Mouse (Mus musculus): ENCODE data around the gene H2-T24. TPM values are rescaled to one million over a fixed set of nuclear protein-coding genes. Genes with fewer than 3 reads are reported as not detected.
"Not testable (repeated sequence)": the region's sequence is repeated elsewhere in the genome, so short reads cannot be mapped to it uniquely, and the experiment has no call there.

H2-T24 gene
- polyA plus RNA-seq, 1 experiment from 2014 or later: 7.8 TPM

DNA sequence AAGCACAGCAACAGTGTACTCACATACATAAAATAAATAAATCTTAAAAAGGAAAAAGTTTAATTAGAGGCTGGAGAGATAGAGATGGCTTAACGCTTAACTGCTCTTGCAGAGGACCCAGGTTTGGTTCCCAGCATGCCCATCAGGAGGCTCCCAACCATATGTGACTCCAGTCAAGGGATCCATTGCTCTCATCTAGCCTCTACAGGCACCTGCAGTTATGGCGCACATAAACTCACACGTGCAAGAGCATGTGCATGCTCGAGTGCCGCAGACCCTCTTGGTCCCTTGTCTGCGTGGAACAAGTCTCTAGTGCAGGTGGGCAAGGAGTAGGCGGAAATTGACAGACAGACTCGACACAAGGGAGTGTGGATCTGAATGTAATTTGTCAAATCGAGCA lies 1.7 kb upstream of the H2-T24 start:
- peaks cover 4% of the 10 kb centered on the region for H3K4me1 ChIP-seq (replicated peaks)
- no peak overlapping the region for H3K27ac ChIP-seq
- no peaks in the 10 kb centered on the region for H3K36me3 ChIP-seq
- ATAC-seq: no peak
- no peak overlapping the region for H3K4me3 ChIP-seq (replicated peaks)
- no peaks in the 10 kb centered on the region for H3K27me3 ChIP-seq
- no peak overlapping the region for H3K9ac ChIP-seq (replicated peaks)
- H3K9me3 ChIP-seq: no peaks in the 10 kb centered on the region
- 92% methylated on average over 9 of the region's 9 CpGs for WGBS
- no peak overlapping the region for H3K4me2 ChIP-seq (replicated peaks)

DNA sequence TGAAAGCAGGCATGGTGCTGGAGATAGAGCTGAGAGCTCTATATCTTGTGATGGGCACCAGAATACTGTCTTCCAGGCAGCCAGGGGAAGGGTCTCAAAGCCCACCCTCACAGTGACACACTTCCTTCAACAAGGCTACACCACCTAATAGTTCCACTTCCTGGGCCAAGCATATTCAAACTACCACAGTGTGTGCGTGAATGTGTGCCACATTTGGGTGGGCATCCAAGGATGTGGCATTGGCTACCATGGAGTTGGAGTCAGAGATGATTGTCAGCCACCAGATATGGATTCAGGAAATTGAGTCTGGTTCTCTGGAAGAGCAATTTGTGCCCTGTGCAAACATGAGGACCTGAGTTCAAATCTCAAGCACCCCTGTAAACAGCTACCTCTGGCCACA lies 949 bp upstream of the H2-T24 start:
- H3K9ac ChIP-seq (replicated peaks): no peak overlapping the region
- H3K9me3 ChIP-seq: no peaks in the 10 kb centered on the region
- H3K27me3 ChIP-seq: no peaks in the 10 kb centered on the region
- H3K4me1 ChIP-seq (replicated peaks): peaks cover 4% of the 10 kb centered on the region
- no peaks in the 10 kb centered on the region for H3K36me3 ChIP-seq
- H3K4me2 ChIP-seq (replicated peaks): no peak overlapping the region
- no peak overlapping the region for H3K27ac ChIP-seq
- H3K4me3 ChIP-seq (replicated peaks): no peak overlapping the region
- 97% methylated on average over 1 of the region's 1 CpGs for WGBS
- no peak for ATAC-seq

DNA sequence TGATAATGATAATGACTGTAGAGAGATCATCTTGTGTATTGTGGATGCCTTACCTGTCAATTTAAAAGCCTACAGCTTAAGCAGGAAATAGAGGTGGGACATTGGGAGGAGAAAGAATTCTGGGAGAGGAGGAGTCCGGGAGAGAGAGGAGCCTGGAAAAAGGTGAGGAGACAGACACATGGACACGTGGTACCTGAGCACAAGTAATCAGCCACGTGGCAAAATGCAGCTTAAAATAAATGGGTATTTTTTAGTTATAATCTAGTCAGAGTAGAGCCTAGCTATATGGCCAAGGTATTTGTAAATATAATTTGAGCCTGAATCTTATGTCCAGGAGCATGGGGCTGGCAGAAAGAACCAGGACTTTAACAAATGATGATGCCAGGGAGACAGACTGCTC lies 841 bp downstream of the H2-T24 start:
- H3K4me3 ChIP-seq (replicated peaks): no peak overlapping the region
- H3K4me2 ChIP-seq (replicated peaks): no peak overlapping the region
- H3K9ac ChIP-seq (replicated peaks): no peak overlapping the region
- WGBS: 78% methylated on average over 3 of the region's 3 CpGs
- H3K27ac ChIP-seq: no peak overlapping the region
- ATAC-seq: no peak
- peaks cover 13% of the 10 kb centered on the region for H3K36me3 ChIP-seq
- H3K27me3 ChIP-seq: no peaks in the 10 kb centered on the region
- peaks cover 4% of the 10 kb centered on the region for H3K4me1 ChIP-seq (replicated peaks)
- no peaks in the 10 kb centered on the region for H3K9me3 ChIP-seq

DNA sequence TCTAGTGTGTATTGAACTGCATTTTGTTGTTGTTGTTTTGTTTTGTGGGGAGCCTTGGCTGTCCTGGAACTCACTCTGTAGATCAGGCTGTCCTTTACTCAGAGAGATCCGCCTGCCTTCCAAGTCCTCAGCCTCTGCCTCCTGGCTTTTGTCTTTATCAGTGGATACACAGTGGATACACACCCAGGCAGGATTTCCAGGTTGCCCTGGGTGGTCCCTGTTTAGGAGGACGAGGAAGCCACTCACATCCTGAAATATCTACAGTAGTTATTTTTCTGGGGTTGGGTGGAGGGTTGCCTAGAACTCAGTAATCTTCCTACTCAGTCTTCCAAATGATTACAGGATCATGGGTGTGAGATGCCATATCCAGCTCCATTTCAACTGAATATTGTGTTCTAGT lies 1.4 kb downstream of the H2-T24 start:
- H3K27me3 ChIP-seq: no peaks in the 10 kb centered on the region
- H3K9ac ChIP-seq (replicated peaks): no peak overlapping the region
- no peak for ATAC-seq
- 77% methylated on average over 2 of the region's 2 CpGs for WGBS
- no peak overlapping the region for H3K4me2 ChIP-seq (replicated peaks)
- H3K36me3 ChIP-seq: peaks cover 18% of the 10 kb centered on the region
- peaks cover 4% of the 10 kb centered on the region for H3K4me1 ChIP-seq (replicated peaks)
- no peak overlapping the region for H3K4me3 ChIP-seq (replicated peaks)
- no peak overlapping the region for H3K27ac ChIP-seq
- no peaks in the 10 kb centered on the region for H3K9me3 ChIP-seq

DNA sequence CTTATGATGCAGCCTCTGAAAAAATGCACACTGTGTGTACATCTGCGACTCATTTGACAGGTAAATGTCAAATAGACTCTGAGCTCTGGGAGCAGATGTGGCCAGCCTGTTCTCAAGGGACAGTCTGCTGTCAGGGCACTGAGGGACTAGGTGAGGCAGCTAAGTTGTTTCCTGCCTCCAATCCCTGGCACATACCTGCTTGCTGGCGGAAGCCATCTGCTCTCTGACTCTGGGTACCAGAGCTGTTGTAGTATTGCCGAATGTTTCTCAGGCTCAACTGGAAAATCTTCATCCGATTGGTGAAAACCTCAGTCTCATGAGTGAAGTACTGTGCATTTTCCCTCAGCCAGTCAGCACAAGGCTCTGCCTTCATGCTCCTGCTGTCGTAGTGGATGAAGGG lies 3.3 kb downstream of the H2-T24 start:
- Histone ChIP-seq H3K9me3 (no peaks in the 10 kb centered on the region), H3K9ac (replicated peaks) (no peak overlapping the region), H3K27me3 (no peaks in the 10 kb centered on the region), H3K27ac (no peak overlapping the region), H3K4me1 (replicated peaks) (peaks cover 4% of the 10 kb centered on the region), H3K4me3 (replicated peaks) (no peak overlapping the region), H3K36me3 (peaks cover 18% of the 10 kb centered on the region), H3K4me2 (replicated peaks) (no peak overlapping the region)
- no peak for ATAC-seq
- WGBS: 95% methylated on average over 5 of the region's 5 CpGs

DNA sequence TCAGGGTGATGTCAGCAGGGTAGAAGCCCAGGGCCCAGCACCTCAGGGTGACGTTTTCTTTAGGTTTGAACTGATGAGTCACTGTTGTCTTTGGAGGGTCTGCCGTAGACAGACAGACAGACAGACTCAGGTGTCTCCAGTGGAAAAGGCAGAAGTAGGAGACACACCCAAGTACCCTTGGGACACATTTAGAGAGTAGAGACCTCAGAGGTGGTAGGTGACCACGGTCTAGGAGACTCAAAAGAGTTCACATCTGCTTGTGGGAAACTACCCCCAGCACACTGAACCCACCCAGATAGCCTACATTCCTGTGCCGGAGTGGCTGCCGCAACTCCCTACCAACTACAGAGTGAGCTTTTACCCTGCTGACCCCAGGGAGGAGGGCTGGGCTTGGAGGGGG lies 5.4 kb downstream of the H2-T24 start:
- WGBS: 94% methylated on average over 5 of the region's 5 CpGs
- H3K4me3 ChIP-seq (replicated peaks): no peak overlapping the region
- peaks cover 18% of the 10 kb centered on the region for H3K36me3 ChIP-seq
- H3K27me3 ChIP-seq: no peaks in the 10 kb centered on the region
- H3K27ac ChIP-seq: no peak overlapping the region
- no peak overlapping the region for H3K9ac ChIP-seq (replicated peaks)
- no peaks in the 10 kb centered on the region for H3K9me3 ChIP-seq
- no peaks in the 10 kb centered on the region for H3K4me1 ChIP-seq (replicated peaks)
- no peak for ATAC-seq
- no peak overlapping the region for H3K4me2 ChIP-seq (replicated peaks)

DNA sequence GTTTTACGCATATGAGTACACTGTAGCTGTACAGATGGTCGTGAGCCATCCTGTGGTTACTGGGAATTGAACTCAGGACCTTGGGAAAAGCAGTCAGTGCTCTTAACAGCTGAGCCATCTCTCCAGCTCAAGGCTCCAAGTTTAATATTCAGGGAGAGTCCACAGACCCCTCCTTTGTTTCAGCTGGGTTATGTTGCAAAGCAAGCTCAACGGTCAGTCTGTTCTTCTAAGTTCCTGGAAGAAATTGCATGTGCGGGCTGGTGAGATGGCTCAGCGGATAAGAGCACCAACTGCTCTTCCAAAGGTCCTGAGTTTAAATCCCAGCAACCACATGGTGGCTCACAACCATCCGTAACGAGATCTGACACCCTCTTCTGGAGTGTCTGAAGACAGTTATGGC lies 16.0 kb downstream of the H2-T24 start:
- not testable (repeated sequence) for H3K9ac ChIP-seq (replicated peaks); H3K9me3 ChIP-seq; H3K27ac ChIP-seq; H3K4me3 ChIP-seq (replicated peaks); H3K4me2 ChIP-seq (replicated peaks); H3K27me3 ChIP-seq; ATAC-seq; H3K36me3 ChIP-seq; H3K4me1 ChIP-seq (replicated peaks)
- 95% methylated on average over 7 of the region's 7 CpGs for WGBS

DNA sequence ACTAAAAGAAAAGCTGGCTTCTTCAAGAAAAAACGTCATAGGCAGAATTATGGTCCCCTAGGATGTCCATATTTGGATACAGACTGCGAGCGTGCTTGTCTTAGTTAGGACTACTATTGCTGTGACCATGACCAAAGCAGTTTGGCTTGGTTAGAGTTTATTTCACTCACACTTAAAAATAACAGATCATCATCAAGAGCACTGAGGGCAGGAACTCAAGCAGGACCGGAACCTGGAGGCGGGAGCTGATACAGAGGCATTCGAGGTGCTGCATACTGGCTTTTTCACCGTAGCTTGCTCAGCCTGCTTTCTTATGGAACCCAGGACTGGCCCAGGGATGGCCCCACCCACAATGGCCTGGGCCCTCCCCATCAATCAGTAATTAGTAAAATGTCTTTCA lies 17.0 kb downstream of the H2-T24 start:
- H3K4me2 ChIP-seq (replicated peaks): no peak overlapping the region
- no peaks in the 10 kb centered on the region for H3K27me3 ChIP-seq
- no peak overlapping the region for H3K9ac ChIP-seq (replicated peaks)
- H3K27ac ChIP-seq: no peak overlapping the region
- no peaks in the 10 kb centered on the region for H3K9me3 ChIP-seq
- H3K36me3 ChIP-seq: peaks cover 7% of the 10 kb centered on the region; the same call in 1 of the 2 replicates
- no peak overlapping the region for H3K4me3 ChIP-seq (replicated peaks)
- WGBS: 95% methylated on average over 7 of the region's 7 CpGs
- ATAC-seq: no peak
- H3K4me1 ChIP-seq (replicated peaks): peaks cover under 1% of the 10 kb centered on the region; the same call in 1 of the 2 replicates

DNA sequence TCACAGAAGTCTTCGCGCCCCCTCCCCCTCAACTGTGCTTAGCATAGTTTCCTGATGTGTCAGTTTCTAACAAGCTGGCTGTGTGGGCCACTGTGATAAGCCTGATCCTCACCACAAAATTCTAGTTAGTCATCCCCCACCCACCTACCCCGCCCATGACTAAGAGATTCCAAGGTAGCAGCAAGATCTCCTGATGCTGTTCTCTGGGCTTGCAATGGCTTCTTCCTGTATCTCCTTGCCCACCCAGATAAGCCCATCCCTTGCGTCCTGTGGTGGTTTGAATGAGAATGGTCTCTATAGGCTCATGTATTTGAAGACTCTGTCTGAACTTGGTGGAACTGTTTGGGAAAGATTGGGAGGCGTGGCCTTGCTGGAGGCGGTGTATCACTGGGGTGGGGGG lies 18.4 kb downstream of the H2-T24 start:
- Histone ChIP-seq H3K4me1 (replicated peaks) (peaks cover 12% of the 10 kb centered on the region), H3K4me3 (replicated peaks) (no peak overlapping the region), H3K9me3 (no peaks in the 10 kb centered on the region), H3K27me3 (no peaks in the 10 kb centered on the region), H3K4me2 (replicated peaks) (no peak overlapping the region), H3K9ac (replicated peaks) (no peak overlapping the region), H3K36me3 (peaks cover 7% of the 10 kb centered on the region; the same call in 1 of the 2 replicates), H3K27ac (no peak overlapping the region)
- no peak for ATAC-seq
- 98% methylated on average over 6 of the region's 6 CpGs for WGBS

DNA sequence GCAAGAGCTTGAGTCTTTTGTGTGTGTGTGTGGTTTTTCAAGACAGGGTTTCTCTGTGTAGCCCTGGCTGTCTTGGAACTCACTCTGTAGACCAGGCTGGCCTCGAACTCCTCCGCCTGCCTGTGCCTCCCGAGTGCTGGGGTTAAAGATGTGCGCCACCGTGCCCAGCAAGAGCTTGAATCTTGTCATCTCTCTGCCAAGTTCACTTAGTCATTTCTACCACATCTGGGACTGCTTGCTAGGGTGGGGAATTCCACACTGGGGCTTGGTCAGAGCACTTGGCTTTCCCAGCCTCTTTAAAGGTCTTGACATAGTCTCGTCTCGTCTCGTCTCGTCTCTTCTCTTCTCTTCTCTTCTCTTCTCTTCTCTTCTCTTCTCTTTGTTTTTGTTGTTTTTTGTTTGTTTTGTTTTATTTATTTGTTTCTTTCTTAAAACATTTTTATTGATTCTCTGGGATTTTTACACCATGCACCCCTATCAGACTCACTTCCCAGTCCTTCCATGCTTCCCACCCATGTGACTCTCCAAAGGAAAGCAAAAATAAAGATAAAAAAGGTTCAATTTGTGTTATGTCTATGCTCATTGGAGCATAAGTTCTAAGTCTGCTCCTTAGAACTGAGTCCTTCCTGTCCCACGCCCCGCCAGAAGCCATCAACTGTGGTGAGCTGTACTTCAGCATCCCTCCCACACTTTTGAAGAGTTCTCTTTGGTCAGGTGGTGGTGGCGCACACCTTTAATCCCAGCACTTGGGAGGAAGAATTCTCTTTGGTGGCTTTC lies 19.1 kb downstream of the H2-T24 start:
- Histone ChIP-seq H3K4me2 (replicated peaks) (no peak overlapping the region), H3K27ac (no peak overlapping the region), H3K9ac (replicated peaks) (no peak overlapping the region), H3K9me3 (no peaks in the 10 kb centered on the region), H3K4me1 (replicated peaks) (peaks cover 14% of the 10 kb centered on the region), H3K27me3 (no peaks in the 10 kb centered on the region), H3K36me3 (peaks cover 7% of the 10 kb centered on the region; the same call in 1 of the 2 replicates), H3K4me3 (replicated peaks) (no peak overlapping the region)
- ATAC-seq: no peak
- 97% methylated on average over 12 of the region's 12 CpGs for WGBS

DNA sequence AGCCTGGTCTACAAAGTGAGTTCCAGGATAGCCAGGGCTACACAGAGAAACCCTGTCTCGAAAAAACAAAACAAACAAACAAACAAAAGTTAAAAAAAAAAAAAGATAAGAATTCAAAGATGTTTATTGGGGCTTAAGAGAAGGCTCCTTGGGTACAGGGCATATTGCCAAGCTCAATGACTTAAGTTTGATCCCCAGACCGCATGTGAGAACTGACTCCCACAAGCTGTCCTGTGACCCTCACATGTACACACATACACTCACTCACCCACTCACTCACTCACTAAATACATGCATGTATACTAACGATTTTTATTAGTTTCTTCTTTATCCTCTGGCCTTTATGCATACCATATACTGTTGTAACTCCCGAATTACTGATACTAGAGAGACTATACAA lies 20.0 kb downstream of the H2-T24 start:
- Histone ChIP-seq H3K9me3 (no peaks in the 10 kb centered on the region), H3K36me3 (peaks cover 2% of the 10 kb centered on the region; the same call in 1 of the 2 replicates), H3K4me3 (replicated peaks) (no peak overlapping the region), H3K27me3 (no peaks in the 10 kb centered on the region), H3K9ac (replicated peaks) (no peak overlapping the region), H3K27ac (no peak overlapping the region), H3K4me2 (replicated peaks) (no peak overlapping the region), H3K4me1 (replicated peaks) (peaks cover 24% of the 10 kb centered on the region)
- no peak for ATAC-seq
- 91% methylated on average over 4 of the region's 4 CpGs for WGBS

DNA sequence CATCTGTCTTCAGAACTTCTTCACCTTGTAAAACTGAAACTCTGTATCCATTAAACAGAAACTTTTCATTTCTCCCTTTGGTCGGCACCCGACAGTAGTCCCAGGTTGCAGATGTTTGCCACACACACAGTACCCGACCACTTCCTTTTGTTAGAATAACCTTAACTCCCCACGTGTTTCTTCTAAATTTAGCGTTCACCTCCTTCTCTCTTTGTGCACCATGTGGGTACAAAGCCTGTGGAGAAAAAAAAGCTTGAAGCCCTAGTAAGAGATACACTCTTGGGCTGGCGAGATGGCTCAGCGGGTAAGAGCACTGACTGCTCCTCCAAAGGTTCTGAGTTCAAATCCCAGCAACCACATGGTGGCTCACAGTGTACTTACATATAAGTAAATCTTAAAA lies 21.0 kb downstream of the H2-T24 start:
- no peak for ATAC-seq
- no peak overlapping the region for H3K27ac ChIP-seq
- no peak overlapping the region for H3K4me2 ChIP-seq (replicated peaks)
- peaks cover 2% of the 10 kb centered on the region; the same call in 1 of the 2 replicates for H3K36me3 ChIP-seq
- no peaks in the 10 kb centered on the region for H3K27me3 ChIP-seq
- H3K9ac ChIP-seq (replicated peaks): no peak overlapping the region
- peaks cover 28% of the 10 kb centered on the region for H3K4me1 ChIP-seq (replicated peaks)
- 89% methylated on average over 7 of the region's 7 CpGs for WGBS
- H3K4me3 ChIP-seq (replicated peaks): no peak overlapping the region
- H3K9me3 ChIP-seq: no peaks in the 10 kb centered on the region

Data from midbrain, embryonic 13.5 days (tissue).